Mouse (Mus musculus) CH12.LX (cell line): ENCODE measurements around the gene Tmem243. TPM values are rescaled to one million over a fixed set of nuclear protein-coding genes. Genes with fewer than 3 reads are reported as not detected.

Experiments used
- DNase-seq: peaks from one replicate; pipeline ENCODE4 v3.0.0-alpha.2; 2013; ENCODE audit errors: extremely low read depth
- H3K27ac ChIP-seq: 2 replicates; pipeline ENCODE4 v1.5.1; 2012; ENCODE audit warnings: low read depth, mild to moderate bottlenecking, control low read depth, moderate library complexity; ENCODE audit not compliant: insufficient read depth
- H3K27me3 ChIP-seq: replicated peaks from 2 replicates; pipeline ENCODE3; 2012; ENCODE audit warnings: inconsistent platforms
- H3K36me3 ChIP-seq, 2 experiments: replicated peaks in 1 of 2; 2 replicates each; pipeline versions ENCODE3 to v1.6.1; 2012; ENCODE audit warnings: inconsistent platforms in 1 of 2, low read length in 1 of 2, mild to moderate bottlenecking in 1 of 2, mixed read lengths in 1 of 2, moderate library complexity in 1 of 2; ENCODE audit not compliant: control insufficient read depth in 1 of 2, insufficient read depth in 1 of 2
- H3K4me1 ChIP-seq, 2 experiments: 2 replicates each; pipeline ENCODE4 v1.6.1; 2012; ENCODE audit warnings: inconsistent platforms in 1 of 2, moderate library complexity in 1 of 2; ENCODE audit not compliant: insufficient read depth in 2 of 2, control insufficient read depth in 1 of 2
- H3K4me2 ChIP-seq: 2 replicates; pipeline ENCODE4 v1.6.1; 2012; ENCODE audit warnings: low read depth, mild to moderate bottlenecking, control low read depth; ENCODE audit not compliant: poor library complexity, insufficient read depth, severe bottlenecking
- H3K4me3 ChIP-seq, 3 experiments: fragments of 150-350 bp in 1 of 3; sonication (generic) in 1 of 3; replicated peaks in 1 of 3; 2 replicates each; pipeline versions ENCODE3 to v1.5.1; 2011 to 2012; ENCODE audit warnings: low read depth in 2 of 3, low read length in 2 of 3, mild to moderate bottlenecking in 2 of 3, moderate library complexity in 2 of 3, control low read depth in 1 of 3, improper control_type of control experiment in 1 of 3, inconsistent platforms in 1 of 3, mixed read lengths in 1 of 3; ENCODE audit not compliant: poor library complexity in 1 of 3
- H3K79me2 ChIP-seq: replicated peaks from 2 replicates; pipeline ENCODE4 v1.6.1; 2012; ENCODE audit warnings: mild to moderate bottlenecking, moderate library complexity; ENCODE audit not compliant: control insufficient read depth, poor library complexity, insufficient read depth, severe bottlenecking; ENCODE audit errors: extremely low read depth
- H3K9ac ChIP-seq: 2 replicates; pipeline ENCODE4 v1.6.1; 2012; ENCODE audit warnings: low read depth, mild to moderate bottlenecking, control low read depth, moderate library complexity; ENCODE audit not compliant: insufficient read depth
- H3K9me3 ChIP-seq: replicated peaks from 2 replicates; pipeline ENCODE3; 2012; ENCODE audit warnings: low read length, inconsistent platforms, mixed read lengths
- CHD1 ChIP-seq: IDR thresholded peaks from 2 replicates; pipeline ENCODE4 v1.6.1; 2012; ENCODE audit warnings: low read depth, low read length, improper control_type of control experiment, inconsistent platforms
- CHD2 ChIP-seq: IDR thresholded peaks from 2 replicates; pipeline ENCODE4 v1.6.1; 2011; ENCODE audit warnings: low read length, improper control_type of control experiment
- CTCF ChIP-seq, 2 experiments: IDR thresholded peaks in 1 of 2; conservative IDR thresholded peaks in 1 of 2; 2 replicates each; pipeline ENCODE4 v1.5.1; 2011 to 2012; ENCODE audit warnings: low read depth in 2 of 2, low read length in 2 of 2, improper control_type of control experiment in 1 of 2, inconsistent platforms in 1 of 2, mild to moderate bottlenecking in 1 of 2, moderate library complexity in 1 of 2
- E2F4 ChIP-seq: IDR thresholded peaks from 2 replicates; pipeline ENCODE4 v1.6.1; 2011; ENCODE audit warnings: low read depth, low read length, improper control_type of control experiment; ENCODE audit not compliant: insufficient replicate concordance
- ELF1 ChIP-seq: IDR thresholded peaks from 2 replicates; pipeline ENCODE4 v1.6.1; 2014; ENCODE audit warnings: low read depth, mild to moderate bottlenecking, inconsistent platforms, low read length, improper control_type of control experiment
- ETS1 ChIP-seq: conservative IDR thresholded peaks from 2 replicates; pipeline ENCODE4 v1.6.1; 2012; ENCODE audit warnings: low read depth, mild to moderate bottlenecking, inconsistent platforms, low read length, improper control_type of control experiment, moderate library complexity
- GABPA ChIP-seq: IDR thresholded peaks from 2 replicates; pipeline ENCODE4 v1.6.1; 2012; ENCODE audit warnings: low read depth, low read length, improper control_type of control experiment, inconsistent platforms; ENCODE audit not compliant: insufficient replicate concordance
- IRF4 ChIP-seq: IDR thresholded peaks from 2 replicates; pipeline ENCODE4 v1.6.1; 2014; ENCODE audit warnings: low read depth, mild to moderate bottlenecking, inconsistent platforms, low read length, improper control_type of control experiment
- JUN ChIP-seq: IDR thresholded peaks from 2 replicates; pipeline ENCODE4 v1.6.1; 2011; ENCODE audit warnings: low read depth, mild to moderate bottlenecking, low read length, improper control_type of control experiment, moderate library complexity; ENCODE audit not compliant: insufficient read depth
- JUND ChIP-seq: conservative IDR thresholded peaks from 2 replicates; pipeline ENCODE4 v1.6.1; 2011; ENCODE audit warnings: low read depth, low read length, improper control_type of control experiment
- MAFK ChIP-seq: IDR thresholded peaks from 2 replicates; pipeline ENCODE4 v1.6.1; 2011; ENCODE audit warnings: low read length, improper control_type of control experiment; ENCODE audit not compliant: insufficient replicate concordance
- MAZ ChIP-seq: IDR thresholded peaks from 2 replicates; pipeline ENCODE4 v1.6.1; 2012; ENCODE audit warnings: low read depth, mild to moderate bottlenecking, inconsistent platforms, low read length, improper control_type of control experiment, moderate library complexity
- MEF2A ChIP-seq: IDR thresholded peaks from 2 replicates; pipeline ENCODE4 v1.6.1; 2014; ENCODE audit warnings: low read depth, mild to moderate bottlenecking, inconsistent platforms, low read length, improper control_type of control experiment, borderline replicate concordance
- PAX5 ChIP-seq: IDR thresholded peaks from 2 replicates; pipeline ENCODE4 v1.6.1; 2012; ENCODE audit warnings: low read length, inconsistent platforms, mixed read lengths
- POLR2AphosphoS2 ChIP-seq: IDR thresholded peaks from 2 replicates; pipeline ENCODE4 v1.6.1; 2011; ENCODE audit warnings: low read depth, low read length, improper control_type of control experiment
- RAD21 ChIP-seq: IDR thresholded peaks from 2 replicates; pipeline ENCODE4 v1.6.1; 2011; ENCODE audit warnings: low read depth, mild to moderate bottlenecking, low read length, improper control_type of control experiment, moderate library complexity
- RCOR1 ChIP-seq: conservative IDR thresholded peaks from 2 replicates; pipeline ENCODE4 v1.6.1; 2012; ENCODE audit warnings: low read depth, mild to moderate bottlenecking, inconsistent platforms, low read length, improper control_type of control experiment
- SIN3A ChIP-seq: IDR thresholded peaks from 2 replicates; pipeline ENCODE4 v1.6.1; 2012; ENCODE audit warnings: low read length, improper control_type of control experiment, inconsistent platforms
- SMC3 ChIP-seq: IDR thresholded peaks from 2 replicates; pipeline ENCODE4 v1.6.1; 2011; ENCODE audit warnings: low read depth, low read length, improper control_type of control experiment
- TBP ChIP-seq: conservative IDR thresholded peaks from 2 replicates; pipeline ENCODE4 v1.6.1; 2011; ENCODE audit warnings: low read depth, low read length, improper control_type of control experiment
- TCF12 ChIP-seq: IDR thresholded peaks from 2 replicates; pipeline ENCODE4 v1.6.1; 2014; ENCODE audit warnings: low read depth, mild to moderate bottlenecking, inconsistent platforms, low read length, improper control_type of control experiment
- USF2 ChIP-seq: conservative IDR thresholded peaks from 2 replicates; pipeline ENCODE4 v1.6.1; 2011; ENCODE audit warnings: low read depth, low read length, improper control_type of control experiment
- ZC3H11A ChIP-seq: IDR thresholded peaks from 2 replicates; pipeline ENCODE4 v1.6.1; 2012; ENCODE audit warnings: low read depth, mild to moderate bottlenecking, inconsistent platforms, low read length, improper control_type of control experiment
- ZKSCAN1 ChIP-seq: IDR thresholded peaks from 2 replicates; pipeline ENCODE4 v1.6.1; 2012; ENCODE audit warnings: low read depth, inconsistent platforms, low read length, improper control_type of control experiment, borderline replicate concordance
- ZMIZ1 ChIP-seq: IDR thresholded peaks from 2 replicates; pipeline ENCODE4 v1.6.1; 2012; ENCODE audit warnings: low read depth, mild to moderate bottlenecking, inconsistent platforms, low read length, improper control_type of control experiment
- ZNF384 ChIP-seq: IDR thresholded peaks from 2 replicates; pipeline ENCODE4 v1.6.1; 2012; ENCODE audit warnings: low read depth, low read length, improper control_type of control experiment, inconsistent platforms
- dilution Hi-C: fragments of 300-500 bp; cut with MboI; formaldehyde crosslinking; loops from 2 replicates; pipeline ENCODE4 v1.14.3; 2020; ENCODE audit warnings: low sequenced_read_pairs; ENCODE audit not compliant: extremely low pct_unique_long_range_greater_than_20kb, extremely low pct_ligation_motif_present
- in situ Hi-C: fragments of 300-500 bp; cut with MboI; formaldehyde crosslinking; loops from 3 replicates; pipeline ENCODE4 v1.14.3; 2019; ENCODE audit warnings: low sequenced_read_pairs, low pct_ligation_motif_present, low pct_unique_long_range_greater_than_20kb, mixed read lengths
- polyA plus RNA-seq: library from polyadenylated mRNA; unstranded; fragments of >175 nt; gene quantifications from 2 replicates; pipeline ENCODE4 v1.2.1, GENCODE M21; 2012; ENCODE audit warnings: low read depth; ENCODE audit not compliant: insufficient read length
- total RNA-seq, 2 experiments: library from RNA; depleted of rRNA; stranded (reverse); fragments of 300-350 nt in 1 of 2; fragments of >200 nt in 1 of 2; gene quantifications; 2 replicates each; pipeline ENCODE4 v1.2.3; 2012 to 2014

Tmem243 gene
- total and polyA plus RNA-seq, 3 experiments: 74.7 to 107 (median 87.0) TPM

- in situ Hi-C loops (no loop called here), dilution Hi-C loops (no loop called here)
- H3K27ac ChIP-seq: no peak overlapping the region
Measured at GRCm38 (mm10) chr5:9156746-9157145, 56.3 kb downstream of the Tmem243 start.

GRCm38 (mm10) chr5:9157336-9157735 lies 56.9 kb downstream of the Tmem243 start:
- Histone ChIP-seq H3K4me1 (peaks cover 0 to 28% of the 10 kb centered on the region in 2 experiments; a peak in 3 of 4 replicates), H3K36me3 (peaks cover 9 to 40% of the 10 kb centered on the region in 2 experiments), H3K27ac (no peak overlapping the region), H3K4me2 (no peak overlapping the region), H3K9me3 (no peaks in the 10 kb centered on the region), H3K4me3 (no peak overlapping the region), H3K79me2 (peaks cover 66% of the 10 kb centered on the region), H3K9ac (no peak overlapping the region), H3K27me3 (no peaks in the 10 kb centered on the region)
- TF ChIP-seq MAFK (no peak), CHD1 (no peak), TBP (no peak), JUND (no peak), MEF2A (no peak), TCF12 (no peak), IRF4 (no peak), SMC3 (no peak), CTCF (conservative IDR thresholded peaks at IDR 0.05 in 1 of 2, IDR thresholded peaks at IDR 0.05 in 1 of 2; ENCODE audit: low read depth in 2 of 2, low read length in 2 of 2) (no peak), RAD21 (no peak), ELF1 (no peak), RCOR1 (no peak), ETS1 (no peak), ZMIZ1 (no peak)
- dilution Hi-C loops (no loop called here), in situ Hi-C loops (no loop called here)
- no peak for DNase-seq

More at GRCm38 (mm10) chr5:9156746-9157145, 56.3 kb downstream of the Tmem243 start:
- peaks cover 70% of the 10 kb centered on the region for H3K79me2 ChIP-seq
- H3K4me2 ChIP-seq: no peak overlapping the region
- H3K9me3 ChIP-seq: no peaks in the 10 kb centered on the region
- H3K4me3 ChIP-seq: no peak overlapping the region
- TF ChIP-seq JUND (no peak), POLR2AphosphoS2 (no peak), ZMIZ1 (no peak), SIN3A (no peak), USF2 (no peak), ZC3H11A (no peak), CHD1 (no peak), PAX5 (no peak), CHD2 (no peak), MAZ (no peak), ELF1 (no peak), MEF2A (no peak), E2F4 (no peak), ZNF384 (no peak), ETS1 (no peak), ZKSCAN1 (no peak), JUN (no peak), GABPA (no peak)
- no peak overlapping the region for H3K9ac ChIP-seq
- no peaks in the 10 kb centered on the region for H3K27me3 ChIP-seq
- peaks cover 11 to 44% of the 10 kb centered on the region in 2 experiments for H3K36me3 ChIP-seq
- no peak for DNase-seq
- peaks cover 0 to 27% of the 10 kb centered on the region in 2 experiments; a peak in 2 of 4 replicates for H3K4me1 ChIP-seq
